ENCODE assay signal across 11 mouse cellular contexts in the genomic region with DNA sequence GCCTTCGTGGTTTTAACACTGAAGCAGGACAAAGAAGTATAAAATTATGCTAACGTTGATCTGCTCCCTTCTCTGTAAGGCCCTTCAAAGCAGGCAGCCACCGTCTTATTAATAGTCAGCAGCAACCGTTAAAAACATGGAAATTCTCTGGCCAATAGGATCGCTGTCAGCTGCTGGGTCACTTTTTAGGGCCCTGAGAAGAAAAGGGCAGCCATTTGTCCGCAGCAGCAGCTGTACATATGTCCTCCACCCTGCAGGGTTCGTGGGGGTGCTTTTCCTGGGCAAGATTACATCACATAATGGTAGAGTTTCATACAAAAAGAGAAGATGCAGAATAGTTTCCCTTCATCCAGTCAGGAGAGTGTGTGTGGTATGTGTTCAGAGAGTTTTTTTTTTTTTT. TPM values are rescaled to one million over a fixed set of nuclear protein-coding genes. Genes with fewer than 3 reads are reported as not detected.
DNase-seq lines count a peak whose midpoint lies in the region; ATAC-seq and TF ChIP-seq lines count a peak whose summit lies in the region.
"Had no signal": no experiment of that assay in that cellular context is flagged by ENCODE, and none has a peak within 500 bp of the region (broad histone marks: within the 10 kb centered on the region; RNA-seq: fewer than 3 reads in every experiment).

No protein-coding gene starts in this region.

- H3K4me1 ChIP-seq in heart, embryonic 10.5 days = peaks cover 15% of the 10 kb centered on the region; the same call in 1 of the 2 replicates
- H3K4me1 ChIP-seq in stomach, embryonic 14.5 days (ENCODE audit: control insufficient read depth, insufficient read depth, low read length) = peaks cover 14% of the 10 kb centered on the region
- H3K4me1 ChIP-seq in stomach, postnatal 0 days (replicated peaks; ENCODE audit: control insufficient read depth, insufficient read depth) = no peaks in the 10 kb centered on the region
- H3K4me1 ChIP-seq in limb, embryonic 14.5 days (ENCODE audit: control insufficient read depth, insufficient read depth, low read length) = peaks cover 14% of the 10 kb centered on the region

- no peak overlapping the region for H3K27ac ChIP-seq in heart, embryonic 10.5 days
- no peak overlapping the region for H3K27ac ChIP-seq in stomach, embryonic 14.5 days (ENCODE audit: low read length)
- H3K27ac ChIP-seq in stomach, postnatal 0 days (replicated peaks) = no peak overlapping the region
- H3K27ac ChIP-seq in limb, embryonic 14.5 days (replicated peaks; ENCODE audit: low read depth, low read length) = no peak overlapping the region
- H3K27ac ChIP-seq: liver, embryonic 14.5 days had no signal

- peaks cover 45% of the 10 kb centered on the region for H3K36me3 ChIP-seq in heart, embryonic 10.5 days
- peaks cover 44% of the 10 kb centered on the region for H3K36me3 ChIP-seq in stomach, embryonic 14.5 days (ENCODE audit: control insufficient read depth, insufficient read depth, low read length)
- H3K36me3 ChIP-seq in stomach, postnatal 0 days (ENCODE audit: control insufficient read depth, insufficient read depth, low read length) = peaks cover 25% of the 10 kb centered on the region
- peaks cover 44% of the 10 kb centered on the region for H3K36me3 ChIP-seq in limb, embryonic 14.5 days (ENCODE audit: control insufficient read depth, insufficient read depth, low read length)

- 79% methylated on average over 7 of the region's 7 CpGs for WGBS in heart, embryonic 10.5 days
- 64% methylated on average over 7 of the region's 7 CpGs for WGBS in stomach, embryonic 14.5 days
- WGBS in stomach, postnatal 0 days = 65% methylated on average over 7 of the region's 7 CpGs
- 58% methylated on average over 7 of the region's 7 CpGs for WGBS in limb, embryonic 14.5 days

- 0 out of 2 replicates have a peak overlapping the region, but pooled peaks have one; percentile 58 for H3K4me2 ChIP-seq in stomach, embryonic 14.5 days (replicated peaks; ENCODE audit: low read depth, low read length)
- no peak overlapping the region for H3K4me2 ChIP-seq in stomach, postnatal 0 days (replicated peaks; ENCODE audit: low read depth)
- H3K4me2 ChIP-seq in limb, embryonic 14.5 days (replicated peaks; ENCODE audit: low read depth, low read length, severe bottlenecking) = peak overlapping the region; percentile 65

- no peak for TF ChIP-seq POLR2A in limb, embryonic 14.5 days (IDR thresholded peaks at IDR 0.05; ENCODE audit: borderline replicate concordance, extremely low read depth, insufficient read depth, insufficient read length)

- no peaks in the 10 kb centered on the region for H3K27me3 ChIP-seq in heart, embryonic 10.5 days (ENCODE audit: insufficient read depth, poor library complexity, severe bottlenecking)
- H3K27me3 ChIP-seq in stomach, embryonic 14.5 days (ENCODE audit: control insufficient read depth, insufficient read depth, low read length) = no peaks in the 10 kb centered on the region
- no peaks in the 10 kb centered on the region for H3K27me3 ChIP-seq in stomach, postnatal 0 days (ENCODE audit: control insufficient read depth, insufficient read depth, low read length)
- no peaks in the 10 kb centered on the region for H3K27me3 ChIP-seq in limb, embryonic 14.5 days (ENCODE audit: control insufficient read depth, insufficient read depth, low read length)

- TF ChIP-seq CTCF in stomach, postnatal 0 days (IDR thresholded peaks at IDR 0.05; ENCODE audit: low read depth) = no peak

- peak overlapping the region; percentile 5; the same call in 1 of the 2 replicates for H3K4me3 ChIP-seq in heart, embryonic 10.5 days
- peak overlapping the region; percentile 87; the same call in 1 of the 2 replicates for H3K4me3 ChIP-seq in stomach, embryonic 14.5 days (ENCODE audit: low read depth, low read length)
- no peak overlapping the region for H3K4me3 ChIP-seq in stomach, postnatal 0 days (ENCODE audit: low read depth, low read length)
- H3K4me3 ChIP-seq in limb, embryonic 14.5 days (replicated peaks; ENCODE audit: low read length) = peak overlapping the region; percentile 97; the same call in 1 of the 2 replicates

- no peaks in the 10 kb centered on the region for H3K9me3 ChIP-seq in heart, embryonic 10.5 days
- H3K9me3 ChIP-seq in stomach, embryonic 14.5 days (ENCODE audit: control insufficient read depth, low read depth, low read length) = no peaks in the 10 kb centered on the region
- H3K9me3 ChIP-seq in stomach, postnatal 0 days (ENCODE audit: control insufficient read depth, low read length) = no peaks in the 10 kb centered on the region
- no peaks in the 10 kb centered on the region for H3K9me3 ChIP-seq in limb, embryonic 14.5 days (ENCODE audit: control insufficient read depth, low read length)

- intact Hi-C loops in heart, postnatal 25 days (cut with DNase I) = no loop called here
- intact Hi-C loops in left cerebral cortex, postnatal 14 days (cut with DNase I) = loop anchor here (10.0 kb wide), 1 partner anchor 175 kb away; the partner anchor contains the start of gene Sept11

- ATAC-seq in stomach, embryonic 14.5 days (ENCODE audit: insufficient number of reproducible peaks, insufficient read depth, low FRiP score, low read depth) = no peak
- no peak for ATAC-seq in stomach, postnatal 0 days (ENCODE audit: low FRiP score, low TSS enrichment)
- no peak for ATAC-seq in limb, embryonic 14.5 days (ENCODE audit: low FRiP score, low read depth)
- ATAC-seq: inflammation-experienced regulatory T-cells, adult 6 months had no signal

- DNase-seq in heart, embryonic 10.5 days (ENCODE audit: low spot score) = peak; percentile 48
- DNase-seq in heart, postnatal 25 days (ENCODE audit: low spot score) = no peak
- DNase-seq in stomach, postnatal 0 days (ENCODE audit: low spot score) = no peak
- peak; percentile 29 for DNase-seq in limb, embryonic 14.5 days (ENCODE audit: low spot score)
- no peak for DNase-seq in right cerebral cortex, postnatal 25 days
- no peak for DNase-seq in spleen, adult 12 weeks (ENCODE audit: low spot score)
- no peak for DNase-seq in left cerebral cortex, postnatal 14 days (ENCODE audit: low spot score in 2 of 2)
- DNase-seq: adrenal gland, postnatal 10 days had no signal

- H3K9ac ChIP-seq in stomach, embryonic 14.5 days (replicated peaks; ENCODE audit: low read depth, low read length) = no peak overlapping the region
- no peak overlapping the region for H3K9ac ChIP-seq in stomach, postnatal 0 days (ENCODE audit: low read length)
- H3K9ac ChIP-seq in limb, embryonic 14.5 days (ENCODE audit: low read depth, low read length, severe bottlenecking) = no peak overlapping the region
- H3K9ac ChIP-seq: liver, embryonic 14.5 days had no signal

- TF ChIP-seq EP300 in stomach, postnatal 0 days (optimal IDR thresholded peaks at IDR 0.05) = no peak

RNA-seq across cellular contexts. Expression of gene Ccng2, which starts 3.0 kb away (rescaled TPM):
- polyA plus RNA-seq in heart, embryonic 10.5 days (2016; fragmentation: Nextera tagmentation; extraction: Ambion mirVana) = 30.2 and 38.3 TPM in 2 replicates
- total RNA-seq in heart, postnatal 25 days (2021) = 10 to 100 TPM; 14.6 to 17.7 TPM
- polyA plus RNA-seq in stomach, embryonic 14.5 days (2014; fragmentation: Nextera tagmentation; extraction: Ambion mirVana) = 38.4 and 40.3 TPM in 2 replicates
- polyA plus RNA-seq in stomach, postnatal 0 days (2015; fragmentation: Nextera tagmentation; extraction: Ambion mirVana) = 16.0 and 18.4 TPM in 2 replicates
- 44.9 and 48.2 TPM in 2 replicates for polyA plus RNA-seq in limb, embryonic 14.5 days (2012; rRNA removed)
- polyA plus RNA-seq in limb, embryonic 14.5 days (2014; fragmentation: Nextera tagmentation; extraction: Ambion mirVana) = 60.4 and 69.0 TPM in 2 replicates
- 10 to 100 TPM; 38.4 to 40.9 TPM for total RNA-seq in left cerebral cortex, postnatal 14 days (2021)

Comparison
In these comparisons a context has a peak if more than half of its experiments do, and no peak if none do; other contexts are left out.
1. DNase-seq: peak in heart, embryonic 10.5 days (single experiment) and limb, embryonic 14.5 days (single experiment); none in heart, postnatal 25 days (single experiment), stomach, postnatal 0 days (single experiment), right cerebral cortex, postnatal 25 days (single experiment), spleen, adult 12 weeks (single experiment) and left cerebral cortex, postnatal 14 days (0 of 2).